Mouse (Mus musculus): ENCODE measurements at regions not wholly inside any gene's neighbourhood (a gene's known extent, or its start where the extent isn't known, plus 50 kb on each side); places are given as distances from the start of the nearest gene placed in this dataset.

- TF ChIP-seq CTCF (IDR thresholded peaks at IDR 0.05; ENCODE audit: borderline replicate concordance, insufficient read depth, low read length) (no peak), POLR2A (IDR thresholded peaks at IDR 0.05; ENCODE audit: low read depth, low read length) (no peak)
These were observed 293.5 kb downstream of the Tgfb2 start for GRCm38 (mm10) chr1:186412296-186412695.

Measured in embryonic fibroblast, embryonic 13.5 days (primary cell).